Mouse (Mus musculus) liver, embryonic 16.5 days (tissue): ENCODE measurements around the gene Zfand3. TPM values are rescaled to one million over a fixed set of nuclear protein-coding genes. Genes with fewer than 3 reads are reported as not detected.

Experiments
- ATAC-seq: fragments of 200-750 bp; cut with Nextera tagmentation; 2 replicates; pipeline ENCODE4 v1.8.0; 2017; ENCODE audit warnings: low read depth, mild to moderate bottlenecking, moderate number of reproducible peaks, moderate library complexity
- H3K27ac ChIP-seq: fragments of 300-500 bp; sonication (generic); 2 replicates; pipeline ENCODE4 v1.5.1; 2014; ENCODE audit warnings: mild to moderate bottlenecking, low read length
- H3K27me3 ChIP-seq: fragments of 300-500 bp; sonication (generic); 2 replicates; pipeline ENCODE4 v1.6.1; 2014; ENCODE audit warnings: low read depth, low read length, mixed read lengths; ENCODE audit not compliant: control insufficient read depth, insufficient read depth
- H3K36me3 ChIP-seq: fragments of 300-500 bp; sonication (generic); 2 replicates; pipeline ENCODE4 v1.6.1; 2014; ENCODE audit warnings: mild to moderate bottlenecking; ENCODE audit not compliant: control insufficient read depth, insufficient read depth
- H3K4me1 ChIP-seq: fragments of 300-500 bp; sonication (generic); 2 replicates; pipeline ENCODE4 v1.6.1; 2014; ENCODE audit warnings: low read depth, low read length, mixed read lengths; ENCODE audit not compliant: control insufficient read depth
- H3K4me2 ChIP-seq: fragments of 300-500 bp; sonication (generic); 2 replicates; pipeline ENCODE4 v1.6.1; 2014; ENCODE audit warnings: low read depth, low read length, mixed read lengths
- H3K4me3 ChIP-seq: fragments of 300-500 bp; sonication (generic); 2 replicates; pipeline ENCODE4 v1.5.1; 2014; ENCODE audit warnings: low read depth, mild to moderate bottlenecking, low read length
- H3K9ac ChIP-seq: fragments of 300-500 bp; sonication (generic); 2 replicates; pipeline ENCODE4 v1.6.1; 2014; ENCODE audit warnings: low read depth, low read length
- H3K9me3 ChIP-seq: fragments of 300-500 bp; sonication (generic); replicated peaks from 2 replicates; pipeline ENCODE4 v1.6.1; 2016; ENCODE audit warnings: low read length; ENCODE audit not compliant: control insufficient read depth
- WGBS: fragments of 180-500 bp; shearing (Covaris S2); extraction: QIAGEN DNeasy Blood & Tissue Kit; methylation state at CpG from one replicate; pipeline ENCODE4 v1.1.7; 2014; ENCODE audit not compliant: insufficient replicate concordance; 5-methylcytosine and 5-hydroxymethylcytosine counted together
- polyA plus RNA-seq: library from polyadenylated mRNA; unstranded; fragments of >200 nt; fragmentation: Nextera tagmentation; extraction: Ambion mirVana; gene quantifications from 2 replicates; pipeline ENCODE4 v1.2.1, GENCODE M21; 2015

Zfand3 gene
- polyA plus RNA-seq, 1 experiment from 2014 or later: 16.3 TPM

DNA sequence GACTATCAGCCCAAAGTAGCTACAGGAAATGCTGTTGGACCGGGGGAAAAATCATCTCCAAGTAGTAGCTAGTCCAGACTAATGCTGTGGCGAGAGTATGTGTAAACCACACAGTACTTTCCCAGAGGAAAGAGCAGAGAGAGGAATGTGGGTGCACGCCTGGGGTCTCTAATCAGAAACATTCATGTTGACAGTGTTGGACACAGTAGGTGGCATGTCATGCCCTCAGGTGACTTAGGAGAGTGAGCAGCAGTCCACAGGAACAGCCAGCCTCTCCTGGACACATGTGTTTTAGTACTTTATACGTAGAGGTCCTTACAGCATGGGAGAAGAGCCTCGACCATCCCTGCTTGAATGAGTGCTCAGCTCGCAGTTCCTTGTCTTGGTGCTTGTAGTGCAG, 159.3 kb downstream of the Zfand3 start:
- H3K4me1 ChIP-seq: no peaks in the 10 kb centered on the region
- H3K4me3 ChIP-seq: no peak overlapping the region
- ATAC-seq: no peak
- H3K36me3 ChIP-seq: no peaks in the 10 kb centered on the region
- H3K9me3 ChIP-seq: no peaks in the 10 kb centered on the region
- no peak overlapping the region for H3K9ac ChIP-seq
- H3K27ac ChIP-seq: no peak overlapping the region
- H3K27me3 ChIP-seq: no peaks in the 10 kb centered on the region
- H3K4me2 ChIP-seq: no peak overlapping the region
- WGBS: 53% methylated on average over 6 of the region's 6 CpGs

DNA sequence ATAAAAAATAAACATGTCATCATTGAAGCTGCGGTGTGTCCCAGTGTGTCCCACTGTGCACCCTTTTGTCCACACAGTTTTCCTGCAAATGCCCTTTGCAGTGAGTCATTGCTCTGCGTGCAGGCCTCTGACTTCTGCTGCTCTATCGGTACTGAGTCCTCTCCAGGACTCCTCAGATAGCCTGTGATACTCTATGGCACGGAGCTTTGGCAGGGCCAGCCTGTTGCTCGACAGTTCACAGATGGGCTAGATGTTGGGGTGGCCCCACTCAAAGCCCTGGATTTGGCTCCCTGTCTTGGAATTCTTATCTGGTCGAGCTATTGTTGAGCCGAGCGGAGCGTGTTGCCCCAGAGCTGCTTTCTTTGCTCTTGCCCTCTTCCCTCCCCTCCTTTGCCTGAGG, 160.3 kb downstream of the Zfand3 start:
- no peaks in the 10 kb centered on the region for H3K4me1 ChIP-seq
- no peak for ATAC-seq
- H3K36me3 ChIP-seq: no peaks in the 10 kb centered on the region

DNA sequence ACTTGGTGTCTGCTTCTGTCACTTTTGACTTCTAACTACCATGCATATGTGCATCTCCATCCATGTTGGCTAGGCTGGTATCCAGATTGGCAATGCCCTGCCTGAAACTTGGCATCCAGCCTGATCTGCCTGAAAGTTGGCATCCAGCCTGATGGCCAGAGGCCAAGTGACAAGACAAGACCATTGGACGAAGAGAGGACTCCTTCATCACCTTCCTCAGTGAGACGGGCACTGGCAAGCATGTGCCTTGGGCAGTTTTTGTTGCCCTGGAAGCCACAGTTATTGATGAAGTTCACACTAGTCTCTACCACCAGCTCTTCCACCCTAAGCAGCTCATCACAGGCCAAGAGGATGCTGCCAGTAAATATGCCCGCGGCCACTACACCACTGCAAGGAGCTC, 172.9 kb downstream of the Zfand3 start:
- H3K36me3 ChIP-seq: no peaks in the 10 kb centered on the region
- H3K9ac ChIP-seq: no peak overlapping the region
- H3K4me3 ChIP-seq: no peak overlapping the region
- no peaks in the 10 kb centered on the region for H3K9me3 ChIP-seq
- ATAC-seq: no peak
- no peaks in the 10 kb centered on the region for H3K27me3 ChIP-seq
- 79% methylated on average over 4 of the region's 4 CpGs for WGBS
- H3K27ac ChIP-seq: no peak overlapping the region
- no peak overlapping the region for H3K4me2 ChIP-seq
- H3K4me1 ChIP-seq: no peaks in the 10 kb centered on the region; the same call in 1 of the 2 replicates

More for the DNA sequence above, 160.3 kb downstream of the Zfand3 start:
- Histone ChIP-seq H3K4me2 (no peak overlapping the region), H3K27me3 (no peaks in the 10 kb centered on the region), H3K4me3 (no peak overlapping the region), H3K27ac (no peak overlapping the region), H3K9ac (no peak overlapping the region), H3K9me3 (no peaks in the 10 kb centered on the region)
- WGBS: 73% methylated on average over 9 of the region's 9 CpGs

DNA sequence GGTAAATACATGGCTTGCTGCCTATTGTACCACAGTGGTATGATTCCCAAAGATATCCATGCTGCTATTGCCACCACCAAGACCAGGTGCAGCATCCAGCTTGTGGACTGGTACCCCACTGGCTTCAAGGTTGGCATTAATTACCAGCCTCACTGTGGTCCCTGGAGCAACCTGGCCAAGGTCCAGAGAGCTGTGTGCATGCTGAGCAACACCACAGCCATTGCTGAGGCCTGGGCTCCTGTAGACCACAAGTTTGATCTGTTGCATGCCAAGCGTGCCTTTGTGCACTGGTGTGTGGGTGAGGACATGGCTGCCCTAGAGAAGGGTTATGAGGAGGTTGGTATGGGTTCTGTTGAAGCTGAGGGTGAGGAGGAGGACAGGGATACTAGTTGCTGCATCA, 173.9 kb downstream of the Zfand3 start:
- no peak for ATAC-seq
- Histone ChIP-seq H3K4me2 (no peak overlapping the region), H3K4me1 (no peaks in the 10 kb centered on the region; the same call in 1 of the 2 replicates), H3K36me3 (no peaks in the 10 kb centered on the region), H3K9ac (no peak overlapping the region), H3K9me3 (no peaks in the 10 kb centered on the region), H3K27ac (no peak overlapping the region), H3K27me3 (no peaks in the 10 kb centered on the region), H3K4me3 (no peak overlapping the region)
- WGBS: 62% methylated on average over 1 of the region's 1 CpGs

DNA sequence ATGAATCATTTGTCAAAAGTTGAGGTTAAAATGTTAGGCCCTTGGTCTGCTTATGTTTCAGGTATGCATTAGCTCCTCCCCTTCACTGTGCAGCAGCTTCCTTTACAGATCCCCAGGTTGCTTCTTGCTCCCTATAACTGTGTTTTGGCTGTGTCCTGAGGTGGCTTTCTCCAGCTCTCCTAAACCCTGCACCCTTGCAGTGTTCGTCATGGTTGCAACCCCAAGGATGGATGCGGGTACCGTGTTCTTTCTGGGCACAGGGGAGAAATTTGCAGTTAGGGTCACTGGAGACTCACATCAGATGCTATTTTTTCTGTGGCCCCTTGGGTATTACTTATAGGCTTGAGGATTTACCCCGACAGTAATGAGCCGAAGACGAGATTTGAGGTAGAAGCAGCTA, 175.7 kb downstream of the Zfand3 start:
- H3K9me3 ChIP-seq: no peaks in the 10 kb centered on the region
- no peak overlapping the region for H3K27ac ChIP-seq
- no peaks in the 10 kb centered on the region for H3K36me3 ChIP-seq
- no peaks in the 10 kb centered on the region for H3K27me3 ChIP-seq
- ATAC-seq: no peak
- H3K4me2 ChIP-seq: no peak overlapping the region
- WGBS: 76% methylated on average over 6 of the region's 6 CpGs
- no peak overlapping the region for H3K9ac ChIP-seq
- no peaks in the 10 kb centered on the region; the same call in 1 of the 2 replicates for H3K4me1 ChIP-seq
- H3K4me3 ChIP-seq: no peak overlapping the region

DNA sequence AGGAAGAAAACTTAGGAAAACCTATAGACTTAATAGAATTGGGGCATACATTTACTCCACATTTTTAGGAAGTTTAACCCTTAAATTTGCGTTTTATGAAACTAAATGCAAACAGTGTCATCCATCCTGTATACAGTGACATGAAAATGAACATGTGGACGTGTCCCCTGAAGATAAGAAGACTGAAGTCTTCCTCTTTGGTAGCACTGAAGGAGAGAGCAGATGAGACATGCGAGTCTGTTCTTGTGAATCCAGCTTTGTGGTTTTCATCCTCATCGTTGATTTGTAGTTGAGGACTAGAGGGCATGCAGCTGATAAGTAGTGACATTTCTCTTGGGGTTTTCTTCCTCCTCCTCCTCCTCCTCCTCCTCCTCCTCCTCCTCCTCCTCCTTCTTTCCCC, 177.0 kb downstream of the Zfand3 start:
- no peak overlapping the region for H3K4me2 ChIP-seq
- H3K27ac ChIP-seq: no peak overlapping the region
- H3K9me3 ChIP-seq: no peaks in the 10 kb centered on the region
- no peak overlapping the region for H3K4me3 ChIP-seq
- no peaks in the 10 kb centered on the region for H3K27me3 ChIP-seq
- H3K36me3 ChIP-seq: no peaks in the 10 kb centered on the region
- WGBS: 24% methylated on average over 4 of the region's 4 CpGs
- ATAC-seq: no peak
- H3K4me1 ChIP-seq: no peaks in the 10 kb centered on the region; the same call in 1 of the 2 replicates
- H3K9ac ChIP-seq: no peak overlapping the region

DNA sequence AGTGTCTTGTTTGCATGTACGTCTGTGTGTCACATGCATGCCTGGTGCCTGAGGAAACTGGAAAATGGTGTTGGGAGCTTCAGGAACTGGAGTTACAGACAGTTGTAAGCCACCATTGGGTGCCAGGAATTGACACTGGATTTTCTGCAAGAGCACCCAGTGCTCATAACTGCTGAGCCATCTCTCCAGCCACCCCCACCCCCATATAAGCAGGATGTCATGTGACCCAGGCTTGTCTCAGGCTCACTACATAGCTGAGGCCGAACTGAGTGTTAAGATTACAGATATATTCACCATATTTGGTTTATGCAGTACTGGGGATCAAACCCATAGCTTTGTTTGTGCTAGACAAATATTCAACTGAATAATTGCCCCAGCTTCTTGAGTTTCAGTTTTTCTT, 177.5 kb downstream of the Zfand3 start:
- no peak for ATAC-seq
- Histone ChIP-seq H3K27me3 (no peaks in the 10 kb centered on the region), H3K4me2 (no peak overlapping the region), H3K4me3 (no peak overlapping the region), H3K9me3 (no peaks in the 10 kb centered on the region), H3K27ac (no peak overlapping the region), H3K9ac (no peak overlapping the region), H3K4me1 (no peaks in the 10 kb centered on the region; the same call in 1 of the 2 replicates), H3K36me3 (no peaks in the 10 kb centered on the region)
- WGBS: 22% methylated on average over 2 of the region's 2 CpGs

DNA sequence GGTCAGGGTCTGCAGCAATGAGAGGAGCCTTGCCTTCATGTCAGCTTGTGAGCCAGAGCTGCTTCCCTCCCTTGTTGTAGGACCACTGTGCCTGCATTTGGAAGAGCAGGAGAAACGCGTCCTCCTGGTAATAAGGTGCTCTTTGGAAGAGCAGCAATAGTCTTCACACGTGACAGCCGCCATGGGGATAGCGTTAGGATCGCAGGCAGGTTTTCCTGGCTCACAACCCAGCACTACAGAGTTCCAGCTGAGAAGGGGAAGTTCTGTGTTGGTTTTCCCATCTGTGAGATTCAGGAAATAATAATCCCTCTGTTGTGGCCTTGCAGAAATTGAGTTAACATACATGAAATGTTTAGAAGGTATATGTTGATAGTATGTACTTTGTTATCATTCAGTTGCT, 179.0 kb downstream of the Zfand3 start:
- 87% methylated on average over 6 of the region's 6 CpGs for WGBS
- H3K4me2 ChIP-seq: no peak overlapping the region
- no peak overlapping the region for H3K9ac ChIP-seq
- no peak for ATAC-seq
- H3K27ac ChIP-seq: no peak overlapping the region
- no peaks in the 10 kb centered on the region for H3K27me3 ChIP-seq
- no peaks in the 10 kb centered on the region for H3K9me3 ChIP-seq
- H3K4me3 ChIP-seq: no peak overlapping the region
- H3K36me3 ChIP-seq: no peaks in the 10 kb centered on the region
- H3K4me1 ChIP-seq: no peaks in the 10 kb centered on the region; the same call in 1 of the 2 replicates

DNA sequence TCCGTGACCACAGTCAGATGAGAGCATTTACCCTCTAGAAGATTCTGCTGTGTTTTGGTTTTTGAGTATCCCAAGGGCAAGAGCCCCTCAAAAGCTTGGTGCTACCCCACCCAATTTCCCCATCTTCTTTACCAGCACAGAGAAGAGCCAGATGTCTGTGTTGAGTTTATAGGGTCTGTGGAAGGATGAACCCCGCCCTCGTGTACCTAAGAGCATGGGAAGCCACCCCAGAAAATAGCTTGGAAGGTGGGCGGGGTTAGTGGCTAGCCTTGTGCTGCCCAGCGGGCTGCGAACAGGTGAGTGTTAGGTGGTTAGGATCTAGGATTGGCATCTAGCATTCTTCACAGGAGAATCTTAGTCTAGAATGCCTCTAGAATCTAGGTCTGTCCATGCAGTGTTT, 182.6 kb downstream of the Zfand3 start:
- no peak for ATAC-seq

More for the DNA sequence above, 182.6 kb downstream of the Zfand3 start:
- Histone ChIP-seq H3K27ac (no peak overlapping the region), H3K4me3 (no peak overlapping the region), H3K4me2 (no peak overlapping the region), H3K36me3 (no peaks in the 10 kb centered on the region), H3K27me3 (no peaks in the 10 kb centered on the region), H3K9me3 (no peaks in the 10 kb centered on the region), H3K9ac (no peak overlapping the region), H3K4me1 (no peaks in the 10 kb centered on the region)
- WGBS: 78% methylated on average over 6 of the region's 6 CpGs
